Mouse (Mus musculus) intestine, embryonic 15.5 days (tissue): ENCODE results near the gene Uspl1. TPM values are rescaled to one million over a fixed set of nuclear protein-coding genes. Genes with fewer than 3 reads are reported as not detected.

Source experiments
- ATAC-seq: fragments of 200-750 bp; cut with Nextera tagmentation; 2 replicates; pipeline ENCODE4 v1.8.0; 2017; ENCODE audit warnings: moderate TSS enrichment, moderate library complexity
- H3K27ac ChIP-seq: fragments of 300-500 bp; sonication (generic); 2 replicates; pipeline ENCODE4 v1.5.1; 2015; ENCODE audit warnings: mild to moderate bottlenecking, inconsistent platforms
- H3K27me3 ChIP-seq: fragments of 300-500 bp; sonication (generic); replicated peaks from 2 replicates; pipeline ENCODE4 v1.6.1; 2015; ENCODE audit warnings: inconsistent platforms
- H3K36me3 ChIP-seq: fragments of 300-500 bp; sonication (generic); 2 replicates; pipeline ENCODE4 v1.6.1; 2015; ENCODE audit warnings: inconsistent platforms
- H3K4me1 ChIP-seq: fragments of 300-500 bp; sonication (generic); replicated peaks from 2 replicates; pipeline ENCODE4 v1.6.1; 2015; ENCODE audit warnings: inconsistent platforms
- H3K4me2 ChIP-seq: fragments of 300-500 bp; sonication (generic); replicated peaks from 2 replicates; pipeline ENCODE4 v1.6.1; 2015; ENCODE audit warnings: mild to moderate bottlenecking, inconsistent platforms
- H3K4me3 ChIP-seq: fragments of 300-500 bp; sonication (generic); replicated peaks from 2 replicates; pipeline ENCODE4 v1.5.1; 2015; ENCODE audit warnings: inconsistent platforms
- H3K9ac ChIP-seq: fragments of 300-500 bp; sonication (generic); 2 replicates; pipeline ENCODE4 v1.6.1; 2015; ENCODE audit warnings: inconsistent platforms
- H3K9me3 ChIP-seq: fragments of 300-500 bp; sonication (generic); 2 replicates; pipeline ENCODE4 v1.6.1; 2016; ENCODE audit warnings: inconsistent platforms
- WGBS: fragments of 180-500 bp; shearing (Covaris S2); methylation state at CpG from one replicate; pipeline ENCODE4 v1.1.7; 2015; 5-methylcytosine and 5-hydroxymethylcytosine counted together
- polyA plus RNA-seq: library from polyadenylated mRNA; unstranded; fragments of >200 nt; fragmentation: Nextera tagmentation; extraction: Ambion mirVana; gene quantifications from 2 replicates; pipeline ENCODE4 v1.2.1, GENCODE M21; 2015

Uspl1 gene
- polyA plus RNA-seq, 1 experiment from 2014 or later = 37.1 TPM

GRCm38 (mm10) chr5:149172246-149172645 lies 11.9 kb upstream of the Uspl1 start:
- 77% methylated on average over 10 of the region's 10 CpGs for WGBS

GRCm38 (mm10) chr5:149174527-149174926 lies 9.6 kb upstream of the Uspl1 start:
- Histone ChIP-seq H3K36me3 (no peaks in the 10 kb centered on the region), H3K4me3 (no peak overlapping the region), H3K27ac (no peak overlapping the region), H3K9ac (no peak overlapping the region), H3K4me1 (no peaks in the 10 kb centered on the region), H3K27me3 (no peaks in the 10 kb centered on the region), H3K9me3 (no peaks in the 10 kb centered on the region), H3K4me2 (no peak overlapping the region)
- ATAC-seq = peak; percentile 61
- 87% methylated on average over 7 of the region's 7 CpGs for WGBS

More at GRCm38 (mm10) chr5:149172246-149172645, 11.9 kb upstream of the Uspl1 start:
- H3K4me1 ChIP-seq = no peaks in the 10 kb centered on the region
- no peak overlapping the region for H3K4me2 ChIP-seq
- no peaks in the 10 kb centered on the region for H3K27me3 ChIP-seq
- no peak overlapping the region for H3K4me3 ChIP-seq
- H3K27ac ChIP-seq = no peak overlapping the region
- H3K9ac ChIP-seq = no peak overlapping the region
- H3K9me3 ChIP-seq = no peaks in the 10 kb centered on the region
- ATAC-seq = no peak
- no peaks in the 10 kb centered on the region for H3K36me3 ChIP-seq

- no peaks in the 10 kb centered on the region for H3K4me1 ChIP-seq
- no peaks in the 10 kb centered on the region for H3K36me3 ChIP-seq
- H3K9me3 ChIP-seq = no peaks in the 10 kb centered on the region
- H3K27me3 ChIP-seq = no peaks in the 10 kb centered on the region
- H3K4me2 ChIP-seq = no peak overlapping the region
- no peak for ATAC-seq
- no peak overlapping the region for H3K4me3 ChIP-seq
- H3K9ac ChIP-seq = no peak overlapping the region
- H3K27ac ChIP-seq = no peak overlapping the region
- 89% methylated on average over 6 of the region's 6 CpGs for WGBS
Observed at GRCm38 (mm10) chr5:149175736-149176135, 8.4 kb upstream of the Uspl1 start.

GRCm38 (mm10) chr5:149178095-149178494 lies 6.1 kb upstream of the Uspl1 start:
- ATAC-seq = no peak
- Histone ChIP-seq H3K9ac (no peak overlapping the region), H3K27me3 (no peaks in the 10 kb centered on the region), H3K27ac (no peak overlapping the region), H3K36me3 (no peaks in the 10 kb centered on the region), H3K4me2 (no peak overlapping the region), H3K4me1 (no peaks in the 10 kb centered on the region), H3K4me3 (no peak overlapping the region), H3K9me3 (no peaks in the 10 kb centered on the region)
- WGBS = 92% methylated on average over 5 of the region's 5 CpGs

GRCm38 (mm10) chr5:149179826-149180225 lies 4.3 kb upstream of the Uspl1 start:
- no peaks in the 10 kb centered on the region for H3K4me1 ChIP-seq
- ATAC-seq = no peak
- no peak overlapping the region for H3K4me3 ChIP-seq
- H3K9me3 ChIP-seq = no peaks in the 10 kb centered on the region
- H3K9ac ChIP-seq = no peak overlapping the region
- no peaks in the 10 kb centered on the region for H3K27me3 ChIP-seq
- no peaks in the 10 kb centered on the region for H3K36me3 ChIP-seq
- H3K4me2 ChIP-seq = no peak overlapping the region
- H3K27ac ChIP-seq = no peak overlapping the region
- 75% methylated on average over 3 of the region's 3 CpGs for WGBS

GRCm38 (mm10) chr5:149182186-149182870 lies 1.8 kb upstream of the Uspl1 start:
- WGBS = 86% methylated on average over 5 of the region's 5 CpGs
- no peak overlapping the region for H3K4me2 ChIP-seq
- H3K27me3 ChIP-seq = no peaks in the 10 kb centered on the region
- H3K36me3 ChIP-seq = no peaks in the 10 kb centered on the region
- no peak overlapping the region for H3K27ac ChIP-seq
- H3K4me3 ChIP-seq = no peak overlapping the region
- H3K4me1 ChIP-seq = peaks cover 3% of the 10 kb centered on the region; the same call in 1 of the 2 replicates
- H3K9ac ChIP-seq = no peak overlapping the region
- ATAC-seq = no peak
- H3K9me3 ChIP-seq = no peaks in the 10 kb centered on the region

GRCm38 (mm10) chr5:149183122-149183521 lies 1.0 kb upstream of the Uspl1 start:
- Histone ChIP-seq H3K4me3 (peak overlapping the region; percentile 60), H3K4me1 (peaks cover 3% of the 10 kb centered on the region; the same call in 1 of the 2 replicates), H3K27ac (no peak overlapping the region), H3K4me2 (peak overlapping the region; percentile 54), H3K9ac (peak overlapping the region; percentile 80; the same call in 1 of the 2 replicates), H3K36me3 (no peaks in the 10 kb centered on the region), H3K9me3 (no peaks in the 10 kb centered on the region), H3K27me3 (no peaks in the 10 kb centered on the region)
- no peak for ATAC-seq
- 22% methylated on average over 1 of the region's 1 CpGs for WGBS

GRCm38 (mm10) chr5:149183721-149184103 lies 438 bp upstream of the Uspl1 start:
- peak overlapping the region; percentile 80 for H3K9ac ChIP-seq
- H3K27me3 ChIP-seq = no peaks in the 10 kb centered on the region
- H3K4me3 ChIP-seq = peak overlapping the region; percentile 60
- 0% methylated on average over 13 of the region's 13 CpGs for WGBS
- no peaks in the 10 kb centered on the region for H3K36me3 ChIP-seq
- H3K9me3 ChIP-seq = no peaks in the 10 kb centered on the region
- peak; percentile 68 for ATAC-seq
- H3K27ac ChIP-seq = peak overlapping the region; percentile 95
- H3K4me1 ChIP-seq = peaks cover 3% of the 10 kb centered on the region; the same call in 1 of the 2 replicates
- peak overlapping the region; percentile 54 for H3K4me2 ChIP-seq

GRCm38 (mm10) chr5:149184844-149185186 lies 665 bp downstream of the Uspl1 start:
- H3K9ac ChIP-seq = peak overlapping the region; percentile 70
- under 1% methylated on average over 20 of the region's 20 CpGs for WGBS
- peak overlapping the region; percentile 79 for H3K27ac ChIP-seq
- peaks cover 7% of the 10 kb centered on the region for H3K36me3 ChIP-seq
- H3K4me3 ChIP-seq = peak overlapping the region; percentile 71
- no peaks in the 10 kb centered on the region for H3K9me3 ChIP-seq
- H3K4me1 ChIP-seq = peaks cover 3% of the 10 kb centered on the region; the same call in 1 of the 2 replicates
- peak overlapping the region; percentile 69 for H3K4me2 ChIP-seq
- no peaks in the 10 kb centered on the region for H3K27me3 ChIP-seq
- ATAC-seq = no peak; the same call in 1 of the 2 replicates

GRCm38 (mm10) chr5:149185806-149186205 lies 1.7 kb downstream of the Uspl1 start:
- no peak overlapping the region for H3K9ac ChIP-seq
- peaks cover 10% of the 10 kb centered on the region for H3K36me3 ChIP-seq
- H3K4me2 ChIP-seq = peak overlapping the region; percentile 69
- H3K4me3 ChIP-seq = peak overlapping the region; percentile 71
- no peak overlapping the region for H3K27ac ChIP-seq
- H3K27me3 ChIP-seq = no peaks in the 10 kb centered on the region
- peaks cover 3% of the 10 kb centered on the region; the same call in 1 of the 2 replicates for H3K4me1 ChIP-seq
- no peak for ATAC-seq
- H3K9me3 ChIP-seq = no peaks in the 10 kb centered on the region
- WGBS = 69% methylated on average over 3 of the region's 3 CpGs

GRCm38 (mm10) chr5:149190160-149190559 lies 6.0 kb downstream of the Uspl1 start:
- H3K27me3 ChIP-seq = no peaks in the 10 kb centered on the region
- H3K4me2 ChIP-seq = no peak overlapping the region
- H3K27ac ChIP-seq = no peak overlapping the region
- ATAC-seq = no peak
- peaks cover 3% of the 10 kb centered on the region; the same call in 1 of the 2 replicates for H3K4me1 ChIP-seq
- H3K4me3 ChIP-seq = no peak overlapping the region
- no peaks in the 10 kb centered on the region for H3K9me3 ChIP-seq
- H3K9ac ChIP-seq = no peak overlapping the region
- peaks cover 29% of the 10 kb centered on the region for H3K36me3 ChIP-seq
- 84% methylated on average over 1 of the region's 1 CpGs for WGBS

GRCm38 (mm10) chr5:149196611-149197010 lies 12.5 kb downstream of the Uspl1 start:
- no peak overlapping the region for H3K27ac ChIP-seq
- 6% methylated on average over 1 of the region's 1 CpGs for WGBS
- H3K4me1 ChIP-seq = no peaks in the 10 kb centered on the region; the same call in 1 of the 2 replicates
- H3K27me3 ChIP-seq = no peaks in the 10 kb centered on the region
- H3K9ac ChIP-seq = no peak overlapping the region
- H3K9me3 ChIP-seq = no peaks in the 10 kb centered on the region
- ATAC-seq = no peak
- H3K4me3 ChIP-seq = no peak overlapping the region
- no peak overlapping the region for H3K4me2 ChIP-seq
- peaks cover 34% of the 10 kb centered on the region for H3K36me3 ChIP-seq

GRCm38 (mm10) chr5:149198782-149199181 lies 14.6 kb downstream of the Uspl1 start:
- H3K9me3 ChIP-seq = no peaks in the 10 kb centered on the region
- H3K27me3 ChIP-seq = no peaks in the 10 kb centered on the region
- H3K4me1 ChIP-seq = no peaks in the 10 kb centered on the region; the same call in 1 of the 2 replicates
- no peak for ATAC-seq
- H3K4me2 ChIP-seq = no peak overlapping the region
- H3K9ac ChIP-seq = no peak overlapping the region
- no peak overlapping the region for H3K27ac ChIP-seq
- whole genome bisulfite sequencing = 97% methylated on average over 1 of the region's 1 CpGs
- no peak overlapping the region for H3K4me3 ChIP-seq
- H3K36me3 ChIP-seq = peaks cover 39% of the 10 kb centered on the region
